Mouse (Mus musculus) ES-E14 (cell line): ENCODE data around the gene Ccdc116. TPM values are rescaled to one million over a fixed set of nuclear protein-coding genes. Genes with fewer than 3 reads are reported as not detected.
"Not testable (repeated sequence)": the region's sequence is repeated elsewhere in the genome, so short reads cannot be mapped to it uniquely, and the experiment has no call there.

Source experiments
- DNase-seq: peaks from one replicate; pipeline ENCODE4 v3.0.0-alpha.2; 2013; ENCODE audit warnings: low read depth, low spot score
- H3K27ac ChIP-seq: 2 replicates; pipeline ENCODE4 v1.5.1; 2012; ENCODE audit warnings: low read depth, mild to moderate bottlenecking, low read length, moderate library complexity, mixed read lengths; ENCODE audit not compliant: poor library complexity, insufficient read depth, severe bottlenecking
- H3K36me3 ChIP-seq: 2 replicates; pipeline ENCODE4 v1.6.1; 2012; ENCODE audit warnings: mild to moderate bottlenecking, low read length, moderate library complexity, mixed read lengths; ENCODE audit not compliant: control insufficient read depth, poor library complexity, insufficient read depth, severe bottlenecking
- H3K4me1 ChIP-seq, 2 experiments: fragments of 150-350 bp in 1 of 2; sonication (generic) in 1 of 2; 2 replicates each; pipeline ENCODE4 v1.6.1; 2012; ENCODE audit warnings: low read length in 2 of 2, mild to moderate bottlenecking in 1 of 2, mixed read lengths in 1 of 2; ENCODE audit not compliant: control insufficient read depth in 2 of 2, insufficient read depth in 2 of 2, poor library complexity in 1 of 2
- H3K4me3 ChIP-seq, 2 experiments: fragments of 150-350 bp in 1 of 2; sonication (generic) in 1 of 2; 2 replicates each; pipeline ENCODE4 v1.5.1; 2012; ENCODE audit warnings: low read length in 2 of 2, low read depth in 1 of 2, mild to moderate bottlenecking in 1 of 2, mixed read lengths in 1 of 2; ENCODE audit not compliant: insufficient read depth in 1 of 2, poor library complexity in 1 of 2, severe bottlenecking in 1 of 2
- H3K9ac ChIP-seq: 2 replicates; pipeline ENCODE4 v1.6.1; 2012; ENCODE audit warnings: low read depth, mild to moderate bottlenecking, low read length, mixed read lengths; ENCODE audit not compliant: poor library complexity, insufficient read depth, severe bottlenecking
- H3K9me3 ChIP-seq: fragments of 150-350 bp; sonication (generic); 2 replicates; pipeline ENCODE4 v1.6.1; 2012; ENCODE audit warnings: low read depth, mild to moderate bottlenecking, low read length; ENCODE audit not compliant: control insufficient read depth, insufficient read depth
- CHD2 ChIP-seq: IDR thresholded peaks from 2 replicates; pipeline ENCODE4 v1.6.1; 2014; ENCODE audit warnings: mild to moderate bottlenecking, low read depth, low read length, inconsistent platforms
- HCFC1 ChIP-seq: IDR thresholded peaks from 2 replicates; pipeline ENCODE4 v1.6.1; 2012; ENCODE audit warnings: low read length, inconsistent platforms, borderline replicate concordance; ENCODE audit not compliant: insufficient read depth
- MAFK ChIP-seq: IDR thresholded peaks from 2 replicates; pipeline ENCODE4 v1.6.1; 2014; ENCODE audit warnings: mild to moderate bottlenecking, low read depth, low read length, inconsistent platforms; ENCODE audit not compliant: insufficient read depth
- ZC3H11A ChIP-seq: IDR thresholded peaks from 2 replicates; pipeline ENCODE4 v1.6.1; 2012; ENCODE audit warnings: low read depth, mild to moderate bottlenecking, inconsistent platforms, low read length, borderline replicate concordance
- ZNF384 ChIP-seq: IDR thresholded peaks from 2 replicates; pipeline ENCODE4 v1.6.1; 2012; ENCODE audit warnings: low read depth, low read length, inconsistent platforms
- in situ Hi-C, 2 experiments: fragments of 600-800 bp; cut with MboI; formaldehyde crosslinking; loops; one replicate each; pipeline ENCODE4 v1.15.1; 2025; ENCODE audit warnings: low sequenced_read_pairs in 2 of 2, inconsistent platforms in 1 of 2; ENCODE audit not compliant: unreplicated experiment in 2 of 2
- total RNA-seq: library from RNA; depleted of rRNA; stranded (reverse); fragments of 300-350 nt; gene quantifications from 2 replicates; pipeline ENCODE4 v1.2.3, GENCODE M21; 2012

The Ccdc116 gene
- total RNA-seq, 1 experiment = 4.4 TPM

DNA sequence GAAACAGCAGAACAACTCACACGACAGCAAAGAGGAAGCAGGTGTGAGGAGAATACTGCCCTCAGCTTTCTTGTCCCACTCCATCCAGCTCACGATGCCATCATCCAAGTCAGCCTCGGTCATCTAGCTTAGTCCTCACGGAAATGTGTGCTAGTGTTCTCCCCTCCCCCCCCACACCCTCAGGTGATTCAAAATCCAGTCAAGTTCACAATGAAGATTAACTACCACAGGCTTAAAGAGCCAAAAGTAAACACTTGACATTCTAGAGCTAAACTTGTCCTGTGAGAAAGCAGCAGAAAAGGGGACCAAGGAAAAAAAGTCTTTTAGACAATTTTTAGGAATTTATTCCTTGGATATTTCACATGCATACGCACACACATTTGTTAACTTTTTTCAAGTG lies 21.0 kb upstream of the Ccdc116 start:
- Histone ChIP-seq H3K4me1 (no peaks in the 10 kb centered on the region), H3K9ac (no peak overlapping the region), H3K9me3 (no peaks in the 10 kb centered on the region), H3K36me3 (peaks cover 12% of the 10 kb centered on the region), H3K27ac (no peak overlapping the region), H3K4me3 (no peak overlapping the region)
- in situ Hi-C loops = no loop called here
- no peak for DNase-seq
- TF ChIP-seq HCFC1 (no peak), ZC3H11A (no peak), MAFK (no peak), CHD2 (no peak), ZNF384 (no peak)

DNA sequence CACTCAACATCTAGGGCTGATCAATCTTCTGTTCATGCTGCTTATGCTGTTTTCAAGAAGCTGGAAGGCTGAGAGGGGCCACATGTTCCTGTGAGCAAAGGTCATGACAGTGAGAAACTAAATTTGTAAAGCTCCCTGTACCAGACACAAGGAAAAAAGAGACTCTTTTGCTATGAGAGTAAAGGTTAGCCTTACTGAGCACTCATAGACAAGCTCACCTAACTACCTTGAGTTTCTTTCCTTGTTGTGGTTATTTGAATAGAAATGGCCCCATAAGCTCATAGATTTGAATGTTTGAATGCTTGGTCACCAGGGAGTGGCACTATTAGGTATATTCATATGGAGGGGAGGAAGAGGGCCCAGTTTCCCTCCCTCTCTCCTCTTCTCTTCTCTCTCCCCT lies 20.1 kb upstream of the Ccdc116 start:
- no peak overlapping the region for H3K27ac ChIP-seq
- DNase-seq = no peak
- no peak overlapping the region for H3K4me3 ChIP-seq
- H3K9me3 ChIP-seq = no peaks in the 10 kb centered on the region
- H3K9ac ChIP-seq = no peak overlapping the region
- no peak for TF ChIP-seq HCFC1
- TF ChIP-seq CHD2 = no peak
- no peak for TF ChIP-seq ZC3H11A
- H3K4me1 ChIP-seq = no peaks in the 10 kb centered on the region
- H3K36me3 ChIP-seq = peaks cover 11% of the 10 kb centered on the region
- in situ Hi-C loops = no loop called here

DNA sequence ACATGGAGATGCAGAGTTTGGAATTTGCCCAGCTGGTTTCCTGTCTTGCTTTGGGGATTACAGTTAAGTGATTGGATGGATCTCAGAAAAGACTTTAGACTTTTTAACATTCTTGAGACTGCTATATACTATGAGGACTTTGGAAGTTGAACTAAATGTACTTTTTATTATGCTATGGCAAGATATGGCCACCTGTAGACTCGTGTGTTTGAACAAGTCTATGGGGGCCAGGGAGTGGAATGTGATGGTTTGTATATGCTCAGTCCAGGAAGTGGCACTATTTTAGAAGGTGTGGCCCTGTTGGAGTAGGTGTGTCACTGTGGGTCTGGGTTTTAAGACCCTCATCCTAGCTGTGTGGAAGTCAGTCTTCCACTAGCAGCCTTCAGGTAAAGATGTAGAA lies 18.4 kb upstream of the Ccdc116 start:
- in situ Hi-C loops = not testable (repeated sequence)

DNA sequence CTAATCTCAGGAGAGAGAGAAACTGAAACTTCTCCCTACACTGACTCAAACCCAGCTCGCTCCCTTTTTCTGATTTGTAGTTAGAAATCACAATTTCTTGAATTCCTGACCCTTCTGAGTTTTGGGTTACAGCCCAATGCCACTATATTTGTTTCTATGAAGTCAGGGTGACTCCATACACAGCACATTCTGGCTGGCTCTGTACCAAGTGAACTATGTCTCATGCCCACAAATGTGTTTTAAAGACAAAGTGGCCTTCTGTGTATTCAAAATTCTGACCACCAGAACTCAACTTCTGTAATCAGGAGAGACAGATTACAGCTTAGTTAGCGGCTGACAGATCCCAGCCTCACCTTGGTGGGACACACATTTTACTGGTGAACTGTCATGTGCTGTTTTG lies 7.3 kb upstream of the Ccdc116 start:
- Histone ChIP-seq H3K27ac (no peak overlapping the region), H3K4me3 (no peak overlapping the region), H3K9ac (no peak overlapping the region), H3K9me3 (no peaks in the 10 kb centered on the region), H3K36me3 (peaks cover 26% of the 10 kb centered on the region), H3K4me1 (no peaks in the 10 kb centered on the region)
- no peak for DNase-seq
- in situ Hi-C loops = no loop called here
- TF ChIP-seq CHD2 (no peak), ZC3H11A (no peak), MAFK (no peak), ZNF384 (no peak), HCFC1 (no peak)

More for the DNA sequence above, 18.4 kb upstream of the Ccdc116 start:
- not testable (repeated sequence) for H3K9ac ChIP-seq, H3K27ac ChIP-seq, H3K4me1 ChIP-seq, H3K36me3 ChIP-seq, DNase-seq, H3K9me3 ChIP-seq, H3K4me3 ChIP-seq

DNA sequence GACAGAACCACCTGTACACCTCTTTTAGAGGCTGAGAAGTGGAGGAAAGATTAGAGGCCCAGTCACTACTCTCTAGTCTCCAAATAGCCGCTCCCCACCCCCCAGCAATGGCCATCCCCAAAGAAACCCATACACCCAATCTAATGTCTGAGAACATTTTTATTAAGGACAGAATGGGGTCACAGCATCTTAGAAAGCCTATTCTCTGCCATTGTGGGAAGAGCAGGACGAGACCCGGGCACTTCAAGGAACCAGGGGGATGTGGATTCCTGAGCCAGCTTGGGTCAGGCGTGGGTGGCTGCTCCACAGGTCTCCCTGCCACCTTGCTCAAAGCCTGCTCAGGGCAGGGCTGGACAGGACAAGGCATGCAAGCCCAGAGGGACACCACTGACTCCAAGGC lies 4.8 kb upstream of the Ccdc116 start:
- Histone ChIP-seq H3K4me3 (no peak overlapping the region), H3K9ac (no peak overlapping the region), H3K36me3 (peaks cover 20% of the 10 kb centered on the region), H3K9me3 (no peaks in the 10 kb centered on the region), H3K27ac (no peak overlapping the region), H3K4me1 (peaks cover 0 to 2% of the 10 kb centered on the region in 2 experiments; a peak in 1 of 4 replicates)
- TF ChIP-seq ZC3H11A (no peak), ZNF384 (no peak), HCFC1 (no peak), MAFK (no peak), CHD2 (no peak)
- in situ Hi-C loops = no loop called here
- DNase-seq = no peak
